Mouse (Mus musculus): Measurements from ENCODE around the gene Mapk12. TPM values are rescaled to one million over a fixed set of nuclear protein-coding genes. Genes with fewer than 3 reads are reported as not detected.

The Mapk12 gene
- polyA plus RNA-seq, 1 experiment, result 30.5 TPM

DNA sequence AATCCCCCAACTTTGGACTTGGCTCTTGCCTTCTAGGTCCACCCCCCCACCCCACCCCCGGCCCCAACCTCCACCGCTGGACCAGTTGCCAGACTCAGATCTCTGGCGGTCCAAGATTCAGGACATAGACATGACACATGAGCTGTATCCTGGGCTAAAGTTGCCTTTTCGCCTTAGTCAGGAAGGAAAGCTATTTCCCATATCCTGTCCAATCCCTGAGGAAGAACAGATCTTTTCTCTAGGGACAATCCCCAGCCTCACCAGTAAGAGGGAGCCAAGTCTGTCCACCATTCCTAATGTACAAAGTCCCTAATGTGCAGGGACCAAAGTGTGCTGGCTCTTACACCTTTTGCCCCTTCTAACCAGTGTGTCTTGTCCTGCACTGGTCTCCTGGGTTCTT is 1.4 kb upstream of the Mapk12 start:
- no peak overlapping the region for H3ac ChIP-seq (ENCODE audit: control insufficient read depth, insufficient read length, low read depth)
- H3K79me2 ChIP-seq (ENCODE audit: control insufficient read depth, insufficient read depth), result peaks cover 7% of the 10 kb centered on the region
- H3K4me3 ChIP-seq (ENCODE audit: insufficient read depth, poor library complexity, severe bottlenecking), result no peak overlapping the region
- TF ChIP-seq USF1 (IDR thresholded peaks at IDR 0.05; ENCODE audit: low read depth), result no peak
- no peak for TF ChIP-seq MAX (IDR thresholded peaks at IDR 0.05)
- no peak for TF ChIP-seq FOSL1 (IDR thresholded peaks at IDR 0.05; ENCODE audit: insufficient read depth, low read length, poor library complexity, severe bottlenecking)
- TF ChIP-seq MYOD1 (IDR thresholded peaks at IDR 0.05; ENCODE audit: control insufficient read depth, insufficient read length, low read depth), result no peak
- TF ChIP-seq MYOG (IDR thresholded peaks at IDR 0.05; ENCODE audit: control insufficient read depth, extremely low read depth, insufficient read length), result no peak
- TF ChIP-seq CEBPB (IDR thresholded peaks at IDR 0.05; ENCODE audit: low read depth), result no peak
- TF ChIP-seq CTCF (IDR thresholded peaks at IDR 0.05; ENCODE audit: control insufficient read depth, insufficient read depth, insufficient read length), result no peak
- peaks cover 15% of the 10 kb centered on the region for H3K36me3 ChIP-seq (ENCODE audit: control insufficient read depth, insufficient read depth)
- H3K27me3 ChIP-seq (ENCODE audit: control insufficient read depth, insufficient read depth, insufficient read length), result no peaks in the 10 kb centered on the region
- H3K79me3 ChIP-seq (ENCODE audit: low read depth), result peaks cover 2% of the 10 kb centered on the region

DNA sequence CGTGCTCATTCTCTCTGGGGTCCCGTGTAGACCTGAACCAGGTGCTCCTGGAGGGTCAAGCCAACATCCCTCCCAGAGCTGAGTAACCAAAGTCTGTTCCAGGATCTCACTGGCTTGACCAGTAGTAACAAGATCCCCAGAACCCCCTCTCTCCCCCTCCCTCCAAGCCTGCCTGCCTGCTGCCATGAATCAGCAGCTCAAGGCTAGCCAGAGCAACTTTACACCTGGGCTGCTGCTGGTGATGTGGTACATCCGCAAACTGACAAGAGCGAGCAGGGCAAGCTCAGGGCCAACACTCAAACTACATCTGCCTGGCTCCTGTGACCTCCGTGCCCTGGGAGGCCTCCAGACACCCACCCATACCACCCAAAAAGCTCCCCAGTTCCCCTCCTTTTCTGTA is 940 bp upstream of the Mapk12 start:
- Histone ChIP-seq H3K27me3 (ENCODE audit: control insufficient read depth, insufficient read depth, insufficient read length) (no peaks in the 10 kb centered on the region), H3K4me3 (ENCODE audit: insufficient read depth, poor library complexity, severe bottlenecking) (no peak overlapping the region), H3ac (ENCODE audit: control insufficient read depth, insufficient read length, low read depth) (no peak overlapping the region), H3K36me3 (ENCODE audit: control insufficient read depth, insufficient read depth) (peaks cover 15% of the 10 kb centered on the region), H3K79me3 (ENCODE audit: low read depth) (peaks cover 2% of the 10 kb centered on the region), H3K79me2 (ENCODE audit: control insufficient read depth, insufficient read depth) (peaks cover 7% of the 10 kb centered on the region)
- no peak for TF ChIP-seq USF1 (IDR thresholded peaks at IDR 0.05; ENCODE audit: low read depth)

DNA sequence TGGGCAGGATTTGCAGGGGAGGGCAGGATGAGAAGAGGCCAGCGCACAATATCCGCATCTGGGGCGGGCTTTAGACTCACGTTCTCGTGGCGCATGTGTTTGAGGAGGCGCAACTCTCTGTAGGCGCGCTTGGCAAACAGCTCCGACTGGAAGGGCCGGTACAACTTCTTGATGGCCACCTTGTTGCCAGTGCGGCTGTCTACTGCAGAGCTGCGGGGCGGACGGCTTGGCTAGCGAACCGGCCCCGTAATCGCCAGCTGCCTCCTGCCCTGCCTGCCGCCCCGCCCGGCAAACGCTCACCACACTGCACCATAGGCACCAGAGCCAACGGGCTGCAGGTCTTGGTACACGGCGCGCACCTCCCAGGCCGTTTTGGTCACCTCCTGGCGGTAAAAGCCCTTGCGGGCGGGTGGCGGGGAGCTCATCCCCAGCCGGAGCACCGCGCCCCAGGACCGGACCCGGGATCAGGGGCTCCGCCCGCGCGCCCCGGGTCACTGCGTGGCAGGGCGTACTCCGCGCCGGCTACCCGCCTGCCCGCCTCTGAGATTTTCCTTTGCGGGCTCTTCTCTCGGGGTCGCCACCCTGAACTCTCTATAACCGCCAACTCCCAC is 350 bp downstream of the Mapk12 start:
- Histone ChIP-seq H3K36me3 (ENCODE audit: control insufficient read depth, insufficient read depth) (peaks cover 5% of the 10 kb centered on the region), H3ac (ENCODE audit: control insufficient read depth, insufficient read length, low read depth) (peak overlapping the region; percentile 56), H3K4me3 (ENCODE audit: insufficient read depth, poor library complexity, severe bottlenecking) (peak overlapping the region; percentile 55), H3K27me3 (ENCODE audit: control insufficient read depth, insufficient read depth, insufficient read length) (no peaks in the 10 kb centered on the region), H3K79me2 (ENCODE audit: control insufficient read depth, insufficient read depth) (peaks cover 7% of the 10 kb centered on the region), H3K79me3 (ENCODE audit: low read depth) (peaks cover 2% of the 10 kb centered on the region)
- no peak for TF ChIP-seq CTCF (IDR thresholded peaks at IDR 0.05; ENCODE audit: control insufficient read depth, insufficient read depth, insufficient read length)
- no peak for TF ChIP-seq MYOD1 (IDR thresholded peaks at IDR 0.05; ENCODE audit: control insufficient read depth, insufficient read length, low read depth)
- TF ChIP-seq MYOG (IDR thresholded peaks at IDR 0.05; ENCODE audit: control insufficient read depth, extremely low read depth, insufficient read length), result no peak
- TF ChIP-seq MAX (IDR thresholded peaks at IDR 0.05), result peak; percentile 63
- TF ChIP-seq USF1 (IDR thresholded peaks at IDR 0.05; ENCODE audit: low read depth), result no peak
- no peak for TF ChIP-seq FOSL1 (IDR thresholded peaks at IDR 0.05; ENCODE audit: insufficient read depth, low read length, poor library complexity, severe bottlenecking)

DNA sequence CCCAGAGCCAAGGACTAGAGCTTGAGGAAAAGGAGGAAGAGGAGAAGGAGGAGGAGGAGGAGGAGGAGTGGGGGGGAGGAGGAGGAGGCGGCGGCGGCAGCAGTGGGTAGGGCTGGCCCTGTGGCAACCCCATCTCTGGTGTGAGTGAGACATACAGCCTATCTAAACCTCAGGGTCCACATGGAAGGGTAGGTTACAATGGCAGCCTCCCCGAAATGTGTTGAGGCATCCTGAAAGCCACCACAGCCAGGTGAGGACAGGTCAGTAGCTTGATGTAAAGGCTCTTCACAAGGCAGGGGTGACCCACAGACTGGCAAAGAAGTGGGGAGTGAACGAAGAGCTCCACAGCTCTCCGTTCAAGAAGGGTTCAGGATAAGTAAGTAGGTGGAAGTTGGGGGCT is 2.0 kb downstream of the Mapk12 start:
- Histone ChIP-seq H3K36me3 (ENCODE audit: control insufficient read depth, insufficient read depth) (peaks cover 5% of the 10 kb centered on the region), H3K4me3 (ENCODE audit: insufficient read depth, poor library complexity, severe bottlenecking) (no peak overlapping the region), H3K79me2 (ENCODE audit: control insufficient read depth, insufficient read depth) (peaks cover 7% of the 10 kb centered on the region), H3K79me3 (ENCODE audit: low read depth) (peaks cover 2% of the 10 kb centered on the region), H3K27me3 (ENCODE audit: control insufficient read depth, insufficient read depth, insufficient read length) (no peaks in the 10 kb centered on the region), H3ac (ENCODE audit: control insufficient read depth, insufficient read length, low read depth) (no peak overlapping the region)
- no peak for TF ChIP-seq MYOD1 (IDR thresholded peaks at IDR 0.05; ENCODE audit: control insufficient read depth, insufficient read length, low read depth)
- no peak for TF ChIP-seq MAX (IDR thresholded peaks at IDR 0.05)
- no peak for TF ChIP-seq USF1 (IDR thresholded peaks at IDR 0.05; ENCODE audit: low read depth)
- TF ChIP-seq FOSL1 (IDR thresholded peaks at IDR 0.05; ENCODE audit: insufficient read depth, low read length, poor library complexity, severe bottlenecking), result no peak
- TF ChIP-seq MYOG (IDR thresholded peaks at IDR 0.05; ENCODE audit: control insufficient read depth, extremely low read depth, insufficient read length), result no peak
- no peak for TF ChIP-seq CEBPB (IDR thresholded peaks at IDR 0.05; ENCODE audit: low read depth)
- TF ChIP-seq CTCF (IDR thresholded peaks at IDR 0.05; ENCODE audit: control insufficient read depth, insufficient read depth, insufficient read length), result no peak

DNA sequence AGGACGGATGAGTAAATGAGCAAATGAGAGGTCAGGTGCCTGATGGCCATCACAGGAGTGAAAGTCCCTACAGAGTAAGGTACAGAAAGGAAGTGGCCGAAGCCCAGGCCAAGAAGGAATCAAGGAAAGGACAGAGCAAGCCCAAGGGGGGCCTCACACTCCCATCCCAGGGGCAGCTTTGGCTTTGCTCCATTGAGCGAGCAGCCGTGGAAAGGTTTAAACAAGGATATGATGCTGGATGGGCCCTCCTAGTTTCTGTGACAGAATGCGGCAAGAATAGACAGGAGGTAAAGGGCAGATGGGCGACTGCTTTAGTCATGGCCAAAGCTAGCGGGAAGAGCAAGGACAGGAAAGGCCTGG is 2.5 kb downstream of the Mapk12 start:
- H3K79me3 ChIP-seq (ENCODE audit: low read depth), result peaks cover 2% of the 10 kb centered on the region
- no peaks in the 10 kb centered on the region for H3K27me3 ChIP-seq (ENCODE audit: control insufficient read depth, insufficient read depth, insufficient read length)
- H3K79me2 ChIP-seq (ENCODE audit: control insufficient read depth, insufficient read depth), result peaks cover 7% of the 10 kb centered on the region
- TF ChIP-seq CEBPB (IDR thresholded peaks at IDR 0.05; ENCODE audit: low read depth) (no peak), FOSL1 (IDR thresholded peaks at IDR 0.05; ENCODE audit: insufficient read depth, low read length, poor library complexity, severe bottlenecking) (no peak), MYOG (IDR thresholded peaks at IDR 0.05; ENCODE audit: control insufficient read depth, extremely low read depth, insufficient read length) (no peak), MAX (IDR thresholded peaks at IDR 0.05) (no peak), USF1 (IDR thresholded peaks at IDR 0.05; ENCODE audit: low read depth) (no peak), CTCF (IDR thresholded peaks at IDR 0.05; ENCODE audit: control insufficient read depth, insufficient read depth, insufficient read length) (no peak), MYOD1 (IDR thresholded peaks at IDR 0.05; ENCODE audit: control insufficient read depth, insufficient read length, low read depth) (no peak)
- no peak overlapping the region for H3ac ChIP-seq (ENCODE audit: control insufficient read depth, insufficient read length, low read depth)
- H3K36me3 ChIP-seq (ENCODE audit: control insufficient read depth, insufficient read depth), result peaks cover 5% of the 10 kb centered on the region
- no peak overlapping the region for H3K4me3 ChIP-seq (ENCODE audit: insufficient read depth, poor library complexity, severe bottlenecking)

DNA sequence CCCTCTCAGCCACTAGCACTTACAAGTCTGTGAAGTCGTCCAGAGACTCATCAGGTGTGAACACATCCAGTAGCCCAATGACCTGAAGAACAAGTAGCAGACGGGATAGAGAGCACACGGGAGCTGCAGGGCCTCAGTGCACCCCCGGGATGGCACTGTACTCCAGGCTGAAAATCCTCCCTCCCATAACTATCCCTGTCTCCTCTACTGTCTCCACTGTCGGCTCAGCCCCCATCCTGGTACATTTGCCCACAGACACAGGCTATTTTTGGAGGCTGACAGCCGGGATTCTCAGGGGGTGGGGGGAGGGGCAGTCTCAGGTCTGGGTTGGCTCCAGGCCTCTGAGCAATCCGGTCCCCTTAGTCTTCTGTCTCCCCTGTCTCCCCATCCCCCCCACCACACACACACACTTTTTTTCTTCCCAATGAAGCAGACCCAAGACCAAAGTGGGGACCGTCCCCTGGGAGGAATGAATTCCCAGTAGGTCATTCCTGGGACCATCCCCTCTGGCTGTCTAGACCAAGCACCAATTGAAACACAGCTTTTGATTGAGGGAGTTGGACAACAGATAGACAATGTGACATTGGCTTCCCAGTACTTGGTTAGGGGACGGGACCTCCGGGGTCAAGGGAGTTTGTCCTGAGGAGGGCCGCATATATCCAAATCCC is 3.0 kb downstream of the Mapk12 start:
- TF ChIP-seq CEBPB (IDR thresholded peaks at IDR 0.05; ENCODE audit: low read depth) (no peak), MAX (IDR thresholded peaks at IDR 0.05) (no peak), USF1 (IDR thresholded peaks at IDR 0.05; ENCODE audit: low read depth) (no peak), MYOD1 (IDR thresholded peaks at IDR 0.05; ENCODE audit: control insufficient read depth, insufficient read length, low read depth) (no peak), FOSL1 (IDR thresholded peaks at IDR 0.05; ENCODE audit: insufficient read depth, low read length, poor library complexity, severe bottlenecking) (no peak), MYOG (IDR thresholded peaks at IDR 0.05; ENCODE audit: control insufficient read depth, extremely low read depth, insufficient read length) (no peak), CTCF (IDR thresholded peaks at IDR 0.05; ENCODE audit: control insufficient read depth, insufficient read depth, insufficient read length) (no peak)
- H3K79me3 ChIP-seq (ENCODE audit: low read depth), result peaks cover 2% of the 10 kb centered on the region
- no peak overlapping the region for H3K4me3 ChIP-seq (ENCODE audit: insufficient read depth, poor library complexity, severe bottlenecking)
- H3K36me3 ChIP-seq (ENCODE audit: control insufficient read depth, insufficient read depth), result peaks cover 6% of the 10 kb centered on the region
- H3K27me3 ChIP-seq (ENCODE audit: control insufficient read depth, insufficient read depth, insufficient read length), result no peaks in the 10 kb centered on the region
- peaks cover 7% of the 10 kb centered on the region for H3K79me2 ChIP-seq (ENCODE audit: control insufficient read depth, insufficient read depth)
- H3ac ChIP-seq (ENCODE audit: control insufficient read depth, insufficient read length, low read depth), result no peak overlapping the region
